Mouse (Mus musculus): ENCODE data around the gene Ift46.

GRCm38 (mm10) chr9:44830506-44830905, 62.8 kb downstream of the Ift46 start:
- TF ChIP-seq MAFK (IDR thresholded peaks at IDR 0.05; ENCODE audit: borderline replicate concordance, low read depth, low read length), result no peak
- TF ChIP-seq POLR2A (IDR thresholded peaks at IDR 0.05; ENCODE audit: control insufficient read depth in 1 of 2, insufficient read depth in 1 of 2, low read depth in 1 of 2, low read length in 2 of 2, poor library complexity in 1 of 2), result no peak
- TF ChIP-seq TCF12 (IDR thresholded peaks at IDR 0.05; ENCODE audit: low read depth, low read length), result no peak
- no peak for TF ChIP-seq ZC3H11A (IDR thresholded peaks at IDR 0.05; ENCODE audit: low read depth, low read length)
- TF ChIP-seq CTCF (IDR thresholded peaks at IDR 0.05 in 2 of 3, conservative IDR thresholded peaks at IDR 0.05 in 1 of 3; ENCODE audit: control insufficient read depth in 1 of 3, insufficient read depth in 1 of 3, low read depth in 2 of 3, low read length in 3 of 3, poor library complexity in 1 of 3, severe bottlenecking in 1 of 3), result no peak
- no peak for TF ChIP-seq ZMIZ1 (IDR thresholded peaks at IDR 0.05; ENCODE audit: low read depth, low read length)
- TF ChIP-seq USF1 (IDR thresholded peaks at IDR 0.05; ENCODE audit: low read depth, low read length), result no peak
- TF ChIP-seq SIN3A (IDR thresholded peaks at IDR 0.05; ENCODE audit: low read length), result no peak
- TF ChIP-seq TBP (IDR thresholded peaks at IDR 0.05; ENCODE audit: low read depth, low read length), result no peak
- TF ChIP-seq CHD2 (IDR thresholded peaks at IDR 0.05; ENCODE audit: low read length), result no peak
- no peak for TF ChIP-seq ZKSCAN1 (IDR thresholded peaks at IDR 0.05; ENCODE audit: low read depth, low read length)
- no peak for TF ChIP-seq JUND (IDR thresholded peaks at IDR 0.05; ENCODE audit: low read depth, low read length)
